In the genomic region with DNA sequence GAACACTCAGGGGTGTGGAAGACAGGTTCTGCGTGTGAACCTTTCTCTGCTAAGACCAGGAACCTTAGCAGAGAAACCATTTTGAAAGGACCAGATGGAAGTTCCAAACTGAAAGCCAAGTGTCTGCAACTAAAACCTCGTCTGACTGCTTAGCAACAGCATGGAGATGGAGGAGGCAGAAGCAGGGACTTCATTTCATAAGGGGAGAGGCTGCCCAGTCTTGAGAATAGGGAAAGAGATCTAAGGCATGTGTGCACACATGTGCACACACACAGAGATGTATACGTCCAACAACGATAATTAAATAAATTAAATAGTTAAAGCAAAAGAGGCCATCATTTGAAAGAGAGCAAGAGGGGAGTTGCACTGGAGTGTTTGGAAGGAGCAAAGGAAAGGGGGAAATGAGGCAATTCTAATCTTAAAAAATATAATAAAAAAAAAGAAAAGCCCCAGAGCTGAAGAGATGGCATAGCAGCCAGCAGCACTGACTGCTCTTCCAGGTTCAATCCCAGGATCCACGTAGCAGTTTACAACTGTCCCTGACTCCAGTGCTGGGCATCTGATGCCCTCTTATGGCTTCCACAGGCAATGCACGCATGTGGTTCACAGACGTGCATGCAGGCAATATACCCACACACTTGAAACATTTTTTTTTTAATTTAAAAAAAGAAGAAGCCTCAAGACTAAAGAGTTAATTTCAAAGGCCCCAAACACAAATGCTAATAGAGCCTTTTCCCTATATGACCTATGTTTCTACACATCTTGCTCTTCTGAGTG, we compare ENCODE assay signal across 8 mouse cellular contexts. TPM values are rescaled to one million over a fixed set of nuclear protein-coding genes. Genes with fewer than 3 reads are reported as not detected.
DNase-seq lines count a peak whose midpoint lies in the region; ATAC-seq and TF ChIP-seq lines count a peak whose summit lies in the region.

No protein-coding gene starts in this region.

- TF ChIP-seq POLR2A in liver, adult 2 months (IDR thresholded peaks at IDR 0.05; ENCODE audit: extremely low read depth, insufficient read depth, low read length) = no peak

- H3K27me3 ChIP-seq in Patski = no peaks in the 10 kb centered on the region
- no peaks in the 10 kb centered on the region for H3K27me3 ChIP-seq in kidney, embryonic 15.5 days
- no peaks in the 10 kb centered on the region for H3K27me3 ChIP-seq in liver, adult 2 months (ENCODE audit: control insufficient read depth, insufficient read depth, low read length)
- H3K27me3 ChIP-seq in neural tube, embryonic 12.5 days (replicated peaks) = no peaks in the 10 kb centered on the region

- no peak overlapping the region for H3K9ac ChIP-seq in kidney, embryonic 15.5 days
- no peak overlapping the region for H3K9ac ChIP-seq in liver, adult 2 months (ENCODE audit: low read depth, low read length)
- no peak overlapping the region for H3K9ac ChIP-seq in neural tube, embryonic 12.5 days

- H3K36me3 ChIP-seq in kidney, embryonic 15.5 days = no peaks in the 10 kb centered on the region
- H3K36me3 ChIP-seq in liver, adult 2 months (ENCODE audit: control insufficient read depth, insufficient read depth, low read length) = no peaks in the 10 kb centered on the region
- no peaks in the 10 kb centered on the region for H3K36me3 ChIP-seq in neural tube, embryonic 12.5 days

- POLR2A ChIA-PET in Patski (lab: Charles Lee) = interaction anchor here (1.0 kb wide), 1 partner anchor 38 kb away, joined by 3 read pairs; the partner anchor contains the start of genes Nanp and Ninl

- CTCF ChIA-PET in Patski (lab: Charles Lee) = interaction anchor here (0.8 kb wide), 1 partner anchor 245 kb away, joined by 3 read pairs; no protein-coding TSS in a partner anchor

- H3K4me3 ChIP-seq in kidney, embryonic 15.5 days (replicated peaks) = no peak overlapping the region
- H3K4me3 ChIP-seq in liver, adult 2 months (ENCODE audit: insufficient read depth, low read depth, low read length) = no peak overlapping the region
- no peak overlapping the region for H3K4me3 ChIP-seq in neural tube, embryonic 12.5 days

- peaks cover 31% of the 10 kb centered on the region for H3K4me1 ChIP-seq in kidney, embryonic 15.5 days
- 0 out of 2 replicates have a peak, but pooled peaks cover under 1% of the 10 kb centered on the region for H3K4me1 ChIP-seq in liver, adult 2 months (ENCODE audit: control insufficient read depth, insufficient read depth, low read length)
- H3K4me1 ChIP-seq in neural tube, embryonic 12.5 days = peaks cover 22% of the 10 kb centered on the region

- peak; percentile 94 for TF ChIP-seq CTCF in Patski (IDR thresholded peaks at IDR 0.05)
- peak; percentile 91 for TF ChIP-seq CTCF in liver, adult 2 months (IDR thresholded peaks at IDR 0.05; ENCODE audit: low read depth, low read length)

- peak; percentile 92 for ATAC-seq in Patski
- peak; percentile 94 for ATAC-seq in common myeloid progenitor, adult 5-6 weeks (replicated peaks; ENCODE audit: low read depth, poor library complexity, severe bottlenecking)
- peak; percentile 75 for ATAC-seq in kidney, embryonic 15.5 days (replicated peaks; ENCODE audit: low FRiP score)
- peak; percentile 72 for ATAC-seq in neural tube, embryonic 12.5 days (ENCODE audit: low FRiP score, low read depth)

- no peaks in the 10 kb centered on the region for H3K9me3 ChIP-seq in kidney, embryonic 15.5 days (replicated peaks)
- no peaks in the 10 kb centered on the region for H3K9me3 ChIP-seq in neural tube, embryonic 12.5 days

- DNase-seq in CD4-positive helper T cell, adult 2 months (ENCODE audit: low read depth, low spot score) = peak; percentile 15
- no peak for DNase-seq in Patski (ENCODE audit: low read depth, low spot score)
- DNase-seq in heart, adult 8-10 months (ENCODE audit: low spot score) = peak; percentile 48
- DNase-seq in liver, adult 2 months (ENCODE audit: extremely low read depth, low read depth, low spot score) = peak; percentile 44
- no peak for DNase-seq in T-cell, adult 2 months (ENCODE audit: low spot score)

- H3K79me2 ChIP-seq in liver, adult 2 months (ENCODE audit: control insufficient read depth, insufficient read depth, low read length) = no peaks in the 10 kb centered on the region

- no peak overlapping the region for H3K27ac ChIP-seq in kidney, embryonic 15.5 days
- no peak overlapping the region for H3K27ac ChIP-seq in liver, adult 2 months (replicated peaks; ENCODE audit: insufficient read depth, low read depth, low read length)
- H3K27ac ChIP-seq in neural tube, embryonic 12.5 days = no peak overlapping the region

- 56% methylated on average over 7 of the region's 7 CpGs for WGBS in kidney, embryonic 15.5 days
- 56% methylated on average over 7 of the region's 7 CpGs for WGBS in liver, adult 2 months
- WGBS in neural tube, embryonic 12.5 days = 45% methylated on average over 7 of the region's 7 CpGs

- in situ Hi-C loops in Patski (cut with MboI; ENCODE audit: low pct_unique_long_range_greater_than_20kb) = loop anchor here (5.0 to 10.0 kb wide), 2 partner anchors 173 to 326 kb away; no protein-coding TSS in a partner anchor

- H3K4me2 ChIP-seq in kidney, embryonic 15.5 days = no peak overlapping the region
- H3K4me2 ChIP-seq in neural tube, embryonic 12.5 days (replicated peaks) = no peak overlapping the region

RNA-seq across cellular contexts. Expression of gene Ninl, which starts 38.6 kb away (rescaled TPM):
- 21.0 TPM for polyA plus RNA-seq in Patski (2021)
- 2.6 and 4.7 TPM in 2 replicates for total RNA-seq in common myeloid progenitor, adult 5-6 weeks (2017)
- total RNA-seq in heart, adult 8-10 months (2022) = 1 to 10 TPM in 3 of 4 experiments, under 1 TPM in 1; 0.82 to 2.2 (median 1.9) TPM
- 14.0 and 14.7 TPM in 2 replicates for polyA plus RNA-seq in kidney, embryonic 15.5 days (2015; fragmentation: Nextera tagmentation; extraction: Ambion mirVana)
- 0.37 and 0.40 TPM in 2 replicates for total RNA-seq in liver, adult 2 months (2014; rRNA removed)
- 0.22 and 0.29 TPM in 2 replicates for polyA plus RNA-seq in liver, adult 2 months (2012; rRNA removed)
- 13.3 and 13.6 TPM in 2 replicates for polyA plus RNA-seq in neural tube, embryonic 12.5 days (2016; fragmentation: Nextera tagmentation; extraction: Ambion mirVana)

RNA-seq across cellular contexts. Expression of gene Nanp, which starts 38.6 kb away (rescaled TPM):
- polyA plus RNA-seq in Patski (2021) = 10.2 TPM
- 24.1 and 27.9 TPM in 2 replicates for total RNA-seq in common myeloid progenitor, adult 5-6 weeks (2017)
- total RNA-seq in heart, adult 8-10 months (2022) = 1 to 10 TPM in 3 of 4 experiments, under 1 TPM in 1; 0.95 to 2.2 (median 2.1) TPM
- polyA plus RNA-seq in kidney, embryonic 15.5 days (2015; fragmentation: Nextera tagmentation; extraction: Ambion mirVana) = 48.1 and 54.6 TPM in 2 replicates
- total RNA-seq in liver, adult 2 months (2014; rRNA removed) = 8.3 and 11.8 TPM in 2 replicates
- 3.0 and 3.5 TPM in 2 replicates for polyA plus RNA-seq in liver, adult 2 months (2012; rRNA removed)
- 35.2 and 39.9 TPM in 2 replicates for polyA plus RNA-seq in neural tube, embryonic 12.5 days (2016; fragmentation: Nextera tagmentation; extraction: Ambion mirVana)

Comparison
In these comparisons a context has a peak if more than half of its experiments do, and no peak if none do; other contexts are left out.
1. DNase-seq: peak in CD4-positive helper T cell, adult 2 months (single experiment), heart, adult 8-10 months (single experiment) and liver, adult 2 months (single experiment); none in Patski (single experiment) and T-cell, adult 2 months (single experiment).
2. RNA of gene Ninl, which starts 38.6 kb away (polyA plus RNA-seq): 21.0 TPM in Patski (single experiment), 14.0 to 14.7 TPM in kidney, embryonic 15.5 days and 13.3 to 13.6 TPM in neural tube, embryonic 12.5 days; 0.22 to 0.29 TPM in liver, adult 2 months; every median in the first group is over 10 times any median in the second.
3. Peak in every context shown above with its lines, with median percentiles within 50 percentile points of each other: ATAC-seq.